Mouse (Mus musculus) heart, embryonic 10.5 days (tissue): ENCODE data around the gene Reg2. TPM values are rescaled to one million over a fixed set of nuclear protein-coding genes. Genes with fewer than 3 reads are reported as not detected.

Experiments
- polyA plus RNA-seq: library from polyadenylated mRNA; unstranded; fragments of >200 nt; fragmentation: Nextera tagmentation; extraction: Ambion mirVana; gene quantifications from 2 replicates; pipeline ENCODE4 v1.2.1, GENCODE M21; 2016

Reg2 gene
- polyA plus RNA-seq, 1 experiment from 2014 or later: not detected

Other genes with a start within 250 kb of the Reg2 start
- not detected in 2 replicates for gene Reg3b, start 25.0 kb upstream of the Reg2 start, polyA plus RNA-seq
- gene Reg3d, start 16.8 kb upstream of the Reg2 start, polyA plus RNA-seq: not detected in 2 replicates
- gene Reg3a, start 14.9 kb upstream of the Reg2 start, polyA plus RNA-seq: not detected in 2 replicates
- gene Reg1, start 27.1 kb downstream of the Reg2 start, polyA plus RNA-seq: not detected in 2 replicates
- not detected in 2 replicates for gene Reg3g, start 73.2 kb downstream of the Reg2 start, polyA plus RNA-seq